Mouse (Mus musculus): Measurements from ENCODE around the gene Tmem190. TPM values are rescaled to one million over a fixed set of nuclear protein-coding genes. Genes with fewer than 3 reads are reported as not detected.
"Not testable (repeated sequence)": the region's sequence is repeated elsewhere in the genome, so short reads cannot be mapped to it uniquely, and the experiment has no call there.

Gene Tmem190
- polyA plus RNA-seq, 3 experiments from 2014 or later, result not detected

DNA sequence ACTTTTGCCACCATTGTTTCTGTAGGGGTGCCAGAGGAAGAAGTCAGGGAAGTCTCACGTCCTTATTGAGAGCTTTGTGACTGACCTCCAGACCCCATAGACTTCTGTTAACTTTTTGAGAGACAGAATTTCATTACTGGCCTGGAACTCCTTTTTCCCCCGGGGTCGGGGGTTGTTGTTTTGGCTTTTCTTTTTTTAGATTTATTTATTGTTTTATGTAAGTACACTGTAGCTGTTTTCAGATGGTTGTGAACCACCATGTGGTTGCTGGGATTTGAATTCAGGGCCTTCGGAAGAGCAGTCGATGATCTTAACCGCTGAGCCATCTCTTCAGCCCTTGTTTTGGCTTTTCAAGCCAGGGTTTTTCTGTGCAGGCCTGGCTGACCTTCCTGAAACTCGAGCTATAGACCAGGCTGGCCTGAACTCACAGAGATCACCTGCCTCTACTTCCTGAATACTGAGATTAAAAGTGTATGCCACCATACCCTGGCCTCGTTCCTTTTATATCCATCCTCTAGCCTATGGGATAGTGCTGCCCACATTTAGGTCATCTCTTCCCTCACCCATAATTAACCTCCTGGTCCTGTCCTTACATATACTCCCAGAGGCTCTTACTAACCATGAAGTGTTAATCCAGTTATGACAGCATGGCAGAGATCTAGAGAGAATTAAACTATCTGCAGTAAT is 30.5 kb downstream of the Tmem190 start:
- ATAC-seq, result no peak

DNA sequence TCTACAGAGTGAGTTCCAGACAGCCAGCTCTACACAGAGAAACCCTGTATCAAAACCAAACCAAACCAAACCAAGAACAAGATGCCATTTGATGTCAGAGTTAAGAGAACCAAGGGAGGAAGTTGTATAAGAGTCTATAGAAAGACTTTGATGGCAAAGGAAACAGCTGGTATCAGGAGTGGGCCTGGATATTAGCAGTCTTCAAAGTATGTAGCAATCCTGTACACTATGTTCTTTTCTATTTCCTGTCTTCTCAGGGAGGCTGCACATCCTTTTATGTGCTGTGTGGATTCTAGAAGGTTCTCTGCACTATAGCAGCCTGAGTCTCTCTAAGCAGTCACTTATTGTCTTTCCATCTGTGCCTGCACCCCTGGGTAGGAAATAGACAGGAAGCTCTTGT is 33.8 kb downstream of the Tmem190 start:
- no peak for ATAC-seq

DNA sequence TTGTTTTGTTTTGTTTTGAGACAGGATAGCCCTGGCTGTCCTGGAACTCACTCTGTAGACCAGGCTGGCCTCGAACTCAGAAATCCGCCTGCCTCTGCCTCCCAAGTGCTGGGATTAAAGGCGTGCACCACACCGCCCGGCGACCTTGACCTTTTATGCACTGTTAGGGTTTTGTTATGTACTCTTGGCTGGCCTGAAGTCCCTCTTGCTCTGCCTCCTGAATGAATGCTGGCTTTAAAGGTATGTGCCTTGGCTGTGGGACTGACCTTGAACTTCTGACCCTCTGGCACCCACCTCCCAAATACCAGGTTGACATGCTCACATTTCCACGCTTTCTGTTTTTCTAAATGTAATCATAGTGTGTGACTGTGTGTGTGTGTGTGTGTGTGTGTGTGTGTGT is 38.2 kb downstream of the Tmem190 start:
- ATAC-seq, result not testable (repeated sequence)

DNA sequence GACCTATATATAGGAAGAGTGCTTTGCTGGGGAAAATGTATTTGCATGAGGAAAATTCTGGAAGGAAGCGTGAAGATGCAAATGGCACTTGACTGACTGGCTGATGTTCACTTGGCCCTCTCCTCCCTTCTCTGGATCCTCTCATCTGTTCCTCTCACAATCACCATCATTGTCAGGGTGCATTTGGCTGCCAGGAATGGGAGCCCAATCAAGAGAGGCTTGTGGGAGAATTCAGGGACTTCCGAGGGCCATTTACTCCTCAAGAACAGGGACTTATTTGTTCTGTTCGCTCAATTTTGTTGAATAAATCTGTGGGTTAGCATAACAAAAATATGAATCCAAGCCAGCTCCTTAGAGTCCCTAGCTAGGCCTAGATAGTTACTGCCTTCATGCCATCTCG is 39.0 kb downstream of the Tmem190 start:
- no peak for ATAC-seq

DNA sequence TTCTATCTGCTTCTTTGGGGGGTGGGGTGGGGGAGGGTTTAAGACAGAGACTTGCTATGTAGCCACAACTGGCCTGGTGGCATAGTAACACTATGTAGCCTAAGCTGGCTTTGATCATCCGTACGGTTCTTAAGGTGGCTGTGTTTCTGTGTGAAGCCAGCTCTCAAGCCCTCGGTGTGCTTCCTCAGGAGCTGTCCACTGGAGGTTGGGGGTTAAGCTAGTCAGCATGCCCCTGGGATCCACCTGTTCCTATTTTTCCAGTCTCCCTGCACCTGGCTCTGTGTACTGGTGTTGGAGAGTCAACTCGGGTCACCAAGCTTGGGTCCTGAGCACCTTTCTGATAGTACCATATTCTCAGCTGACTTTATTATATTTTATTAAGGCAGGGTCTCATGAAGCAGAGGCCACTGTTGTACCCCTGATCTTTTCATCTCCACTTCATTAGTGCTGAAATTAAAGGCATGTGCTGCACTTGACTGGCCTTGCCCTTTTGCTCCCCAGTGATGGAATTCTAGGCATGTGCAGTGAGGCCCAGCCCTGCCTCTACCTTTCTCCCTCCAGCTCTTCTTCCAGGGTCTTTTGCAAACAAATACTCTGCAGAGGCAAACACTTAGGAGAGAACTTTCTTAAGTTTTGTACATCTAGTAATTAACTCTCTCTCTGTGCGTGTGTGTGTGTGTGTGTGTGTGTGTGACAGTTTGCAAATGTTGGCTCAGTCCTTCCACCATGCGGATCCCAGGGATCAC is 39.6 kb downstream of the Tmem190 start:
- ATAC-seq, result no peak

DNA sequence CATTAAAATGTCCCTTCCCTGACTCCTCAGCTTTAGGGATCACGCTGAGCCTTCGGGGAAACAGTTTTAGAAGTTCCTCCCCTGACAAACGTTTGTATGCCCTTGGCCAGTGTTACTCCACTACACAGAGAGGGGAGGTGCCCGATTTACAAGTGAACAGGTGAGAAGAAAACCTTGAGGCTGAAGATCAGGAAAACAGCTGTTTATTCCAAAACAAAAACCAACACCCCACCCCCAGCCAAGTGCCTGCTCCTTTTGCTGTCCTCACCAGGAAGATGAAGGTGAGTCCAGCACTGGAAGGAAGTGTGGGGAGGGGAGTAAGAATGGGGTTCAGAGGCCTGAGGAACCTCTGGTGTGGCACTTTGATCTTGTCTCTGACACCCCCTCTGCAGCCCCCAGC is 42.6 kb downstream of the Tmem190 start:
- ATAC-seq, result no peak

DNA sequence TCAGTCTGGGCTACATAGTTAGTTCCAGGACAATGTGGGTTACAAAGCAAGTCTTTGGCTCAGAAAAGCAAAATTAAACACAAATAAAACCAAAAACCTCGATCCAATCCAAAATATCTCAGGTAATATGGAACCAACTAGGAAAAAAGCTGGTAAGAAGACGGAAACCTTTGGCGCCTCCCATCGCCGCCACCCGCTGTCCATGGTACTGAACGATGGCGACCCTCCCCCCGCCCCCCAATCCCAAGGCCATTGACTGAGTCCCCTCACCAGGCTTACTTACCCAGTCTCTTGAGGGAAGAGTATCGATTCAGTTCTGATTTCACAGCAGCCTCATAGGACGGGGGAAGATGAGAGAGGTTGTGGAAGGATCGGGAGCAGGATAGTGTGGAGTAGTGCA is 47.7 kb downstream of the Tmem190 start:
- no peak for ATAC-seq

Other genes with a start within 250 kb of the Tmem190 start
- under 1 TPM in 1 of 3 experiments, not detected in 2; 0.83 TPM for gene Syt5, start 235.4 kb upstream of the Tmem190 start, polyA plus RNA-seq (2017; shearing (Covaris generic))
- gene Ptprh, start 178.9 kb upstream of the Tmem190 start, polyA plus RNA-seq (2017; shearing (Covaris generic)), result not detected
- 1 to 10 TPM; 3.1 to 4.1 (median 4.0) TPM for gene Tmem86b, start 151.5 kb upstream of the Tmem190 start, polyA plus RNA-seq (2017; shearing (Covaris generic))
- 10 to 100 TPM in 1 of 3 experiments, 1 to 10 TPM in 2; 7.7 to 13.6 (median 9.7) TPM for gene Ppp6r1, start 123.9 kb upstream of the Tmem190 start, polyA plus RNA-seq (2017; shearing (Covaris generic))
- gene Hspbp1, start 97.9 kb upstream of the Tmem190 start, polyA plus RNA-seq (2017; shearing (Covaris generic)), result 10 to 100 TPM; 41.5 to 52.0 (median 46.5) TPM
- gene Brsk1, start 92.3 kb upstream of the Tmem190 start, polyA plus RNA-seq (2017; shearing (Covaris generic)), result under 1 TPM in 1 of 3 experiments, not detected in 2; 0.62 TPM
- gene Tmem150b, start 57.7 kb upstream of the Tmem190 start, polyA plus RNA-seq (2017; shearing (Covaris generic)), result not detected
- gene Kmt5c, start 42.8 kb upstream of the Tmem190 start, polyA plus RNA-seq (2017; shearing (Covaris generic)), result 10 to 100 TPM; 22.6 to 25.7 (median 24.9) TPM
- 1 to 10 TPM in 1 of 3 experiments, under 1 TPM in 1, not detected in 1; 0.86 to 1.4 TPM for gene Cox6b2, start 29.8 kb upstream of the Tmem190 start, polyA plus RNA-seq (2017; shearing (Covaris generic))
- gene Fam71e2, start 11.6 kb upstream of the Tmem190 start, polyA plus RNA-seq (2017; shearing (Covaris generic)), result not detected
- not detected for gene Il11, start 78 bp upstream of the Tmem190 start, polyA plus RNA-seq (2017; shearing (Covaris generic))
- under 1 TPM in 1 of 3 experiments, not detected in 2; 0.90 TPM for gene Tmem238, start 6.7 kb downstream of the Tmem190 start, polyA plus RNA-seq (2017; shearing (Covaris generic))
- gene Rpl28, start 9.9 kb downstream of the Tmem190 start, polyA plus RNA-seq (2017; shearing (Covaris generic)), result 100 to 1,000 TPM; 324 to 638 (median 419) TPM
- 10 to 100 TPM; 13.2 to 64.5 (median 31.1) TPM for gene Ube2s, start 29.7 kb downstream of the Tmem190 start, polyA plus RNA-seq (2017; shearing (Covaris generic))
- gene Shisa7, start 61.8 kb downstream of the Tmem190 start, polyA plus RNA-seq (2017; shearing (Covaris generic)), result not detected
- 10 to 100 TPM; 26.6 to 36.5 (median 34.4) TPM for gene Isoc2b, start 87.3 kb downstream of the Tmem190 start, polyA plus RNA-seq (2017; shearing (Covaris generic))
- gene Isoc2a, start 94.2 kb downstream of the Tmem190 start, polyA plus RNA-seq (2017; shearing (Covaris generic)), result under 1 TPM; 0.58 to 0.92 (median 0.70) TPM
- gene Gm36210, start 123.6 kb downstream of the Tmem190 start, polyA plus RNA-seq (2017; shearing (Covaris generic)), result not detected
- gene Zfp628, start 132.3 kb downstream of the Tmem190 start, polyA plus RNA-seq (2017; shearing (Covaris generic)), result 1 to 10 TPM in 2 of 3 experiments, under 1 TPM in 1; 0.93 to 1.8 (median 1.6) TPM
- under 1 TPM in 2 of 3 experiments, not detected in 1; 0.34 to 0.44 TPM for gene Nat14, start 139.1 kb downstream of the Tmem190 start, polyA plus RNA-seq (2017; shearing (Covaris generic))
- not detected for gene Ssc5d, start 142.8 kb downstream of the Tmem190 start, polyA plus RNA-seq (2017; shearing (Covaris generic))
- gene Sbk2, start 181.5 kb downstream of the Tmem190 start, polyA plus RNA-seq (2017; shearing (Covaris generic)), result 1 to 10 TPM in 2 of 3 experiments, not detected in 1; 1.2 to 2.0 TPM
- not detected for gene Sbk3, start 188.2 kb downstream of the Tmem190 start, polyA plus RNA-seq (2017; shearing (Covaris generic))
- 1 to 10 TPM; 4.3 to 6.0 (median 5.1) TPM for gene Zfp579, start 213.2 kb downstream of the Tmem190 start, polyA plus RNA-seq (2017; shearing (Covaris generic))
- gene Zfp524, start 231.5 kb downstream of the Tmem190 start, polyA plus RNA-seq (2017; shearing (Covaris generic)), result 10 to 100 TPM; 34.4 to 44.7 (median 38.9) TPM
- 10 to 100 TPM in 1 of 3 experiments, 1 to 10 TPM in 2; 7.2 to 15.1 (median 7.9) TPM for gene Fiz1, start 231.8 kb downstream of the Tmem190 start, polyA plus RNA-seq (2017; shearing (Covaris generic))
- gene Gm44973, start 232.6 kb downstream of the Tmem190 start, polyA plus RNA-seq (2017; shearing (Covaris generic)), result 10 to 100 TPM in 2 of 3 experiments, 1 to 10 TPM in 1; 7.8 to 17.2 (median 10.8) TPM
- gene Zfp865, start 237.4 kb downstream of the Tmem190 start, polyA plus RNA-seq (2017; shearing (Covaris generic)), result 1 to 10 TPM; 2.5 to 6.7 (median 5.2) TPM
- gene Ccdc106, start 237.6 kb downstream of the Tmem190 start, polyA plus RNA-seq (2017; shearing (Covaris generic)), result not detected